Mouse (Mus musculus) CH12.LX (cell line): ENCODE results near the gene Map2k4. TPM values are rescaled to one million over a fixed set of nuclear protein-coding genes. Genes with fewer than 3 reads are reported as not detected.

Source experiments
- DNase-seq: peaks from one replicate; pipeline ENCODE4 v3.0.0-alpha.2; 2013; ENCODE audit errors: extremely low read depth
- H3K27ac ChIP-seq: 2 replicates; pipeline ENCODE4 v1.5.1; 2012; ENCODE audit warnings: low read depth, mild to moderate bottlenecking, control low read depth, moderate library complexity; ENCODE audit not compliant: insufficient read depth
- H3K27me3 ChIP-seq: replicated peaks from 2 replicates; pipeline ENCODE3; 2012; ENCODE audit warnings: inconsistent platforms
- H3K36me3 ChIP-seq, 2 experiments: replicated peaks in 1 of 2; 2 replicates each; pipeline versions ENCODE3 to v1.6.1; 2012; ENCODE audit warnings: inconsistent platforms in 1 of 2, low read length in 1 of 2, mild to moderate bottlenecking in 1 of 2, mixed read lengths in 1 of 2, moderate library complexity in 1 of 2; ENCODE audit not compliant: control insufficient read depth in 1 of 2, insufficient read depth in 1 of 2
- H3K4me1 ChIP-seq, 2 experiments: 2 replicates each; pipeline ENCODE4 v1.6.1; 2012; ENCODE audit warnings: inconsistent platforms in 1 of 2, moderate library complexity in 1 of 2; ENCODE audit not compliant: insufficient read depth in 2 of 2, control insufficient read depth in 1 of 2
- H3K4me2 ChIP-seq: 2 replicates; pipeline ENCODE4 v1.6.1; 2012; ENCODE audit warnings: low read depth, mild to moderate bottlenecking, control low read depth; ENCODE audit not compliant: poor library complexity, insufficient read depth, severe bottlenecking
- H3K4me3 ChIP-seq, 3 experiments: fragments of 150-350 bp in 1 of 3; sonication (generic) in 1 of 3; replicated peaks in 1 of 3; 2 replicates each; pipeline versions ENCODE3 to v1.5.1; 2011 to 2012; ENCODE audit warnings: low read depth in 2 of 3, low read length in 2 of 3, mild to moderate bottlenecking in 2 of 3, moderate library complexity in 2 of 3, control low read depth in 1 of 3, improper control_type of control experiment in 1 of 3, inconsistent platforms in 1 of 3, mixed read lengths in 1 of 3; ENCODE audit not compliant: poor library complexity in 1 of 3
- H3K79me2 ChIP-seq: replicated peaks from 2 replicates; pipeline ENCODE4 v1.6.1; 2012; ENCODE audit warnings: mild to moderate bottlenecking, moderate library complexity; ENCODE audit not compliant: control insufficient read depth, poor library complexity, insufficient read depth, severe bottlenecking; ENCODE audit errors: extremely low read depth
- H3K9ac ChIP-seq: 2 replicates; pipeline ENCODE4 v1.6.1; 2012; ENCODE audit warnings: low read depth, mild to moderate bottlenecking, control low read depth, moderate library complexity; ENCODE audit not compliant: insufficient read depth
- H3K9me3 ChIP-seq: replicated peaks from 2 replicates; pipeline ENCODE3; 2012; ENCODE audit warnings: low read length, inconsistent platforms, mixed read lengths
- BHLHE40 ChIP-seq: IDR thresholded peaks from 2 replicates; pipeline ENCODE4 v1.6.1; 2011; ENCODE audit warnings: mild to moderate bottlenecking, low read depth, low read length, improper control_type of control experiment
- CHD1 ChIP-seq: IDR thresholded peaks from 2 replicates; pipeline ENCODE4 v1.6.1; 2012; ENCODE audit warnings: low read depth, low read length, improper control_type of control experiment, inconsistent platforms
- CHD2 ChIP-seq: IDR thresholded peaks from 2 replicates; pipeline ENCODE4 v1.6.1; 2011; ENCODE audit warnings: low read length, improper control_type of control experiment
- CTCF ChIP-seq, 2 experiments: IDR thresholded peaks in 1 of 2; conservative IDR thresholded peaks in 1 of 2; 2 replicates each; pipeline ENCODE4 v1.5.1; 2011 to 2012; ENCODE audit warnings: low read depth in 2 of 2, low read length in 2 of 2, improper control_type of control experiment in 1 of 2, inconsistent platforms in 1 of 2, mild to moderate bottlenecking in 1 of 2, moderate library complexity in 1 of 2
- E2F4 ChIP-seq: IDR thresholded peaks from 2 replicates; pipeline ENCODE4 v1.6.1; 2011; ENCODE audit warnings: low read depth, low read length, improper control_type of control experiment; ENCODE audit not compliant: insufficient replicate concordance
- EP300 ChIP-seq: IDR thresholded peaks from 2 replicates; pipeline ENCODE4 v1.6.1; 2011; ENCODE audit warnings: low read length, improper control_type of control experiment
- ETS1 ChIP-seq: conservative IDR thresholded peaks from 2 replicates; pipeline ENCODE4 v1.6.1; 2012; ENCODE audit warnings: low read depth, mild to moderate bottlenecking, inconsistent platforms, low read length, improper control_type of control experiment, moderate library complexity
- HCFC1 ChIP-seq: IDR thresholded peaks from 2 replicates; pipeline ENCODE4 v1.6.1; 2012; ENCODE audit warnings: low read depth, mild to moderate bottlenecking, inconsistent platforms, low read length, improper control_type of control experiment
- IRF4 ChIP-seq: IDR thresholded peaks from 2 replicates; pipeline ENCODE4 v1.6.1; 2014; ENCODE audit warnings: low read depth, mild to moderate bottlenecking, inconsistent platforms, low read length, improper control_type of control experiment
- JUND ChIP-seq: conservative IDR thresholded peaks from 2 replicates; pipeline ENCODE4 v1.6.1; 2011; ENCODE audit warnings: low read depth, low read length, improper control_type of control experiment
- KAT2A ChIP-seq: IDR thresholded peaks from 2 replicates; pipeline ENCODE4 v1.6.1; 2012; ENCODE audit warnings: low read length, improper control_type of control experiment, inconsistent platforms; ENCODE audit not compliant: insufficient replicate concordance
- MAFK ChIP-seq: IDR thresholded peaks from 2 replicates; pipeline ENCODE4 v1.6.1; 2011; ENCODE audit warnings: low read length, improper control_type of control experiment; ENCODE audit not compliant: insufficient replicate concordance
- MAX ChIP-seq: IDR thresholded peaks from 2 replicates; pipeline ENCODE4 v1.6.1; 2011; ENCODE audit warnings: low read length, improper control_type of control experiment
- MAZ ChIP-seq: IDR thresholded peaks from 2 replicates; pipeline ENCODE4 v1.6.1; 2012; ENCODE audit warnings: low read depth, mild to moderate bottlenecking, inconsistent platforms, low read length, improper control_type of control experiment, moderate library complexity
- MEF2A ChIP-seq: IDR thresholded peaks from 2 replicates; pipeline ENCODE4 v1.6.1; 2014; ENCODE audit warnings: low read depth, mild to moderate bottlenecking, inconsistent platforms, low read length, improper control_type of control experiment, borderline replicate concordance
- MXI1 ChIP-seq: IDR thresholded peaks from 2 replicates; pipeline ENCODE4 v1.6.1; 2011; ENCODE audit warnings: mild to moderate bottlenecking, low read depth, low read length, improper control_type of control experiment
- MYC ChIP-seq: IDR thresholded peaks from 2 replicates; pipeline ENCODE4 v1.6.1; 2011; ENCODE audit warnings: low read depth, mild to moderate bottlenecking, improper control_type of control experiment, low read length
- NELFE ChIP-seq: IDR thresholded peaks from 2 replicates; pipeline ENCODE4 v1.6.1; 2011; ENCODE audit warnings: low read depth, low read length, improper control_type of control experiment
- NRF1 ChIP-seq: IDR thresholded peaks from 2 replicates; pipeline ENCODE4 v1.6.1; 2014; ENCODE audit warnings: low read depth, mild to moderate bottlenecking, inconsistent platforms, low read length, improper control_type of control experiment, moderate library complexity
- POLR2A ChIP-seq: IDR thresholded peaks from 2 replicates; pipeline ENCODE4 v1.6.1; 2011; ENCODE audit warnings: low read depth, mild to moderate bottlenecking, improper control_type of control experiment, low read length
- POLR2AphosphoS2 ChIP-seq: IDR thresholded peaks from 2 replicates; pipeline ENCODE4 v1.6.1; 2011; ENCODE audit warnings: low read depth, low read length, improper control_type of control experiment
- RAD21 ChIP-seq: IDR thresholded peaks from 2 replicates; pipeline ENCODE4 v1.6.1; 2011; ENCODE audit warnings: low read depth, mild to moderate bottlenecking, low read length, improper control_type of control experiment, moderate library complexity
- SIN3A ChIP-seq: IDR thresholded peaks from 2 replicates; pipeline ENCODE4 v1.6.1; 2012; ENCODE audit warnings: low read length, improper control_type of control experiment, inconsistent platforms
- SMC3 ChIP-seq: IDR thresholded peaks from 2 replicates; pipeline ENCODE4 v1.6.1; 2011; ENCODE audit warnings: low read depth, low read length, improper control_type of control experiment
- TBP ChIP-seq: conservative IDR thresholded peaks from 2 replicates; pipeline ENCODE4 v1.6.1; 2011; ENCODE audit warnings: low read depth, low read length, improper control_type of control experiment
- TCF12 ChIP-seq: IDR thresholded peaks from 2 replicates; pipeline ENCODE4 v1.6.1; 2014; ENCODE audit warnings: low read depth, mild to moderate bottlenecking, inconsistent platforms, low read length, improper control_type of control experiment
- USF1 ChIP-seq: IDR thresholded peaks from 2 replicates; pipeline ENCODE4 v1.6.1; 2014; ENCODE audit warnings: low read depth, mild to moderate bottlenecking, inconsistent platforms, low read length, improper control_type of control experiment
- ZC3H11A ChIP-seq: IDR thresholded peaks from 2 replicates; pipeline ENCODE4 v1.6.1; 2012; ENCODE audit warnings: low read depth, mild to moderate bottlenecking, inconsistent platforms, low read length, improper control_type of control experiment
- ZKSCAN1 ChIP-seq: IDR thresholded peaks from 2 replicates; pipeline ENCODE4 v1.6.1; 2012; ENCODE audit warnings: low read depth, inconsistent platforms, low read length, improper control_type of control experiment, borderline replicate concordance
- ZMIZ1 ChIP-seq: IDR thresholded peaks from 2 replicates; pipeline ENCODE4 v1.6.1; 2012; ENCODE audit warnings: low read depth, mild to moderate bottlenecking, inconsistent platforms, low read length, improper control_type of control experiment
- ZNF384 ChIP-seq: IDR thresholded peaks from 2 replicates; pipeline ENCODE4 v1.6.1; 2012; ENCODE audit warnings: low read depth, low read length, improper control_type of control experiment, inconsistent platforms
- dilution Hi-C: fragments of 300-500 bp; cut with MboI; formaldehyde crosslinking; loops from 2 replicates; pipeline ENCODE4 v1.14.3; 2020; ENCODE audit warnings: low sequenced_read_pairs; ENCODE audit not compliant: extremely low pct_unique_long_range_greater_than_20kb, extremely low pct_ligation_motif_present
- in situ Hi-C: fragments of 300-500 bp; cut with MboI; formaldehyde crosslinking; loops from 3 replicates; pipeline ENCODE4 v1.14.3; 2019; ENCODE audit warnings: low sequenced_read_pairs, low pct_ligation_motif_present, low pct_unique_long_range_greater_than_20kb, mixed read lengths
- polyA plus RNA-seq: library from polyadenylated mRNA; unstranded; fragments of >175 nt; gene quantifications from 2 replicates; pipeline ENCODE4 v1.2.1, GENCODE M21; 2012; ENCODE audit warnings: low read depth; ENCODE audit not compliant: insufficient read length
- total RNA-seq, 2 experiments: library from RNA; depleted of rRNA; stranded (reverse); fragments of 300-350 nt in 1 of 2; fragments of >200 nt in 1 of 2; gene quantifications; 2 replicates each; pipeline ENCODE4 v1.2.3; 2012 to 2014

Map2k4 gene
- total and polyA plus RNA-seq, 3 experiments: 27.2 to 50.0 (median 43.3) TPM

DNA sequence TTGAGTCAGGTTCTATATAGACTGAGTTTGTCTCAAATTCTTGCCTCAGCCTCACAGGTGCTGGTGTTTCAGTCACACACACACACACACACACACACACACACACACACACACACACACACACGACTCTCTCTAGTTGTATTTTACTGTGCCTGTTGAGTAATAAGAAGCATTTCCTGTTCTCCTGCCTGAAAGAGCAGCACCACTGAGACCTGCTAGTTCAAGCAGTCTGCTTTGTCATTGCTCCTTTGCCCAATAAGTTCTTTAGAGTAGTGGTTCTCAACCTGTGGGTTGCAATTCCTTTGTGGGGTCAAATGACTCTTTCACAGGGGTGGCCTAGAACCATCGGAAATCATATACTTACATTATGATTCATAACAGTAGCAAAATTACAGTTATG is 47.7 kb downstream of the Map2k4 start:
- in situ Hi-C loops (no loop called here), dilution Hi-C loops (no loop called here)
- Histone ChIP-seq H3K9me3 (no peaks in the 10 kb centered on the region), H3K4me2 (no peak overlapping the region), H3K27ac (no peak overlapping the region), H3K79me2 (no peaks in the 10 kb centered on the region), H3K9ac (no peak overlapping the region), H3K4me1 (0 out of 4 replicates have a peak, but pooled peaks cover 0 to 2% of the 10 kb centered on the region in 2 experiments), H3K36me3 (peaks cover 0 to 50% of the 10 kb centered on the region in 2 experiments), H3K4me3 (no peak overlapping the region), H3K27me3 (no peaks in the 10 kb centered on the region)
- DNase-seq: no peak
- TF ChIP-seq E2F4 (no peak), CHD2 (no peak), ZKSCAN1 (no peak), TBP (no peak), POLR2AphosphoS2 (no peak), POLR2A (no peak), TCF12 (no peak), ZC3H11A (no peak), SMC3 (no peak), CHD1 (no peak), NRF1 (no peak), ZNF384 (no peak), KAT2A (no peak), MAZ (no peak), ZMIZ1 (no peak), MEF2A (no peak), SIN3A (no peak)

DNA sequence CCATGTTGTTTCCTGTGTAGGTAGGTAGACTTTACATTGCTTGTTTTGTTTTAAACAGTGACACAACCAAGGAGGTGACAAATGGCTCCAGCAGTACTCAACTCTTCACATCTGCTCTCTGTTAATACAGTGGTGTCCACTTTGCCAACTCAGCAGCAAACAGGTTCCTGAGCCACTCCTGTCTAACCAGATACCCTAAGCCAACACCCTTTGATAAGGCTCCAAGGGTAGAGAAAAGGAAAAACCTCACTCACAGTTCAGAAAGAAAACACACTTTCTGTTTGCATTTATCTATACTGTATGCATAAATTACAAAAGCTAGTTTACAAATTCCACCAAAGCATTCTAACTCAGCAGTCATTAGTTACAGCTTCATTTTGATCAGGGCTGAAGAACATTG is 48.2 kb downstream of the Map2k4 start:
- dilution Hi-C loops (no loop called here), in situ Hi-C loops (no loop called here)
- Histone ChIP-seq H3K36me3 (peaks cover 0 to 51% of the 10 kb centered on the region in 2 experiments), H3K4me2 (no peak overlapping the region), H3K9me3 (no peaks in the 10 kb centered on the region), H3K27me3 (no peaks in the 10 kb centered on the region), H3K4me3 (no peak overlapping the region), H3K9ac (no peak overlapping the region), H3K79me2 (no peaks in the 10 kb centered on the region), H3K4me1 (0 out of 4 replicates have a peak, but pooled peaks cover 0 to 2% of the 10 kb centered on the region in 2 experiments), H3K27ac (no peak overlapping the region)
- TF ChIP-seq KAT2A (no peak), EP300 (no peak), MXI1 (no peak), MAX (no peak), ETS1 (no peak), BHLHE40 (no peak), MAFK (no peak), HCFC1 (no peak), NELFE (no peak), USF1 (no peak), MYC (no peak), MAZ (no peak), ZKSCAN1 (no peak), ZC3H11A (no peak), JUND (no peak), IRF4 (no peak), CHD1 (no peak), CTCF (conservative IDR thresholded peaks at IDR 0.05 in 1 of 2, IDR thresholded peaks at IDR 0.05 in 1 of 2; ENCODE audit: low read depth in 2 of 2, low read length in 2 of 2) (no peak), RAD21 (no peak)
- no peak for DNase-seq
